Mouse (Mus musculus) urinary bladder, adult 2 months (tissue): Measurements from ENCODE around the gene Oas1a. TPM values are rescaled to one million over a fixed set of nuclear protein-coding genes. Genes with fewer than 3 reads are reported as not detected.
"Not testable (repeated sequence)": the region's sequence is repeated elsewhere in the genome, so short reads cannot be mapped to it uniquely, and the experiment has no call there.

Experiments
- DNase-seq: peaks from one replicate; pipeline ENCODE4 v3.0.0; 2022; ENCODE audit warnings: low spot score
- polyA plus RNA-seq: library from polyadenylated mRNA; depleted of rRNA; stranded (reverse); fragments of >200 nt; gene quantifications from 2 replicates; pipeline ENCODE4 v1.2.3, GENCODE M21; 2012

Gene Oas1a
- polyA plus RNA-seq, 1 experiment, result 5.7 TPM

DNA sequence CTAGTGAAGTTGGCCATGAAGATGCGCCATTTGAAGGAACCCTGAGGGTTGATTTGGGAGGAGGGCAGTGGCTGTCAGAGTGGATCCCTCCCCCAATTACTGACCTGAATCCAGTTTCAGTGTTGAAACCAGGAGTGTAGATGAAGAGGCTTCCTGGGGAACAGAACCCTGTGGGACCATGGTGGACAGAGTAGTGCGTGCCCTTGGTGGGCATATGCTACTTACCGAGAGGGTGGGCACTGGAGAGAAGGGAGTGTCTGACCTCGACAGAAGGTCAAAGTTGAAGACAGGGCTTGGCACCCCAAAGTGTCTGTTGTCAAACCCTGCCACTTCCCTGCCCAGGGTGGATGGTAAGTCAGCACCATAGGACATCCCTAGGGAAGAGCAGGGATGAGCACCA lies 13.5 kb downstream of the Oas1a start:
- not testable (repeated sequence) for DNase-seq

DNA sequence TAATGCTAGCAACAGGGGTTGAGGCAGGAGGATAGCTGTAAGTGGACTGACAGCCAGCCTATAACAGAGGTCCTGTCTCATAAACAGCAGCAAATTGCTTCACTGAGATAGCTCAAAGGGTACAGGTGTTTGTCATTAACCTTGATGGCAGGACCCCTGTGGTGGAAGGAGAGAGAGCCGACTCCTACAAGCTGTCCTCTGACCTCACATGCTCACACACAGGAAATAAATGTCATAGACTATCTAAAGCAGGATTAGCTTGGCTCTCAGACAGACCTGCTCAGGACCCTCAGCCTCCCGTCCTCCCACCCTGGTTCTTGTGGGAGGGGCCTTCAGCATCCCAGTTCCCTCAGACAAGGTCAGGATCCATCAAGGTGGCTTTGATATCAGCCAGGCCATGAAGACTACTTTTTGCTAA lies 15.1 kb downstream of the Oas1a start:
- DNase-seq, result no peak

DNA sequence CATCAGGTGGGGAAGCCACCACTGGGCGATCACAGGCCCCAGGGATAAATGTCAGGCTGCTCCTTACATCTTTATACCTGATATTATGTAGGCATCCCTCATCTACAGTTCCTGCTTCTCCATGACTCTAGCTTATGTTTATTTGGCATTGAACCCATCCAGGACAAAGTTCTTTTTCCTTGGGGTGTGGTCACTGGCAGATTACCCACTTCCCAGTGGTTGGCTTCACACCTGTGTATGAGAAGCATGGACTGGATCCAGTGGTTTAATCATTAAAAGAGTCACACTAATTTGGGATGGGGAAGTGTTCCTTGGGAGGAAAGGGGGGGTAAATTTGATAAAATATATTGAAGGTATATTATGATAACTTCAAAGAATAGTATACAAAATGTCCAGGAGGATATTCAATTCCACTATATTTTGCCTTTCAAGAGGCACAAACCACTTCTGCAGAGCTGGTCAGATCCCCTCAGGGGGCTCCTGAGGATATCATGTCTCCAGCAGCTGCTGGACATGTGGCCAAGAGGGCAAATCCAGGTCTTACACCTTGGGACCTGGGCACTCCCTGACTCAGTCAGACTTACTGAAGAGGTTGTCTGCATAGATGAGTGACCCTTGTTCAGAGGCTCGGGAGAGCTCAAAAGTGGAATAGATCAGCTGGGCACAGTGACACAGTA lies 15.6 kb downstream of the Oas1a start:
- not testable (repeated sequence) for DNase-seq

DNA sequence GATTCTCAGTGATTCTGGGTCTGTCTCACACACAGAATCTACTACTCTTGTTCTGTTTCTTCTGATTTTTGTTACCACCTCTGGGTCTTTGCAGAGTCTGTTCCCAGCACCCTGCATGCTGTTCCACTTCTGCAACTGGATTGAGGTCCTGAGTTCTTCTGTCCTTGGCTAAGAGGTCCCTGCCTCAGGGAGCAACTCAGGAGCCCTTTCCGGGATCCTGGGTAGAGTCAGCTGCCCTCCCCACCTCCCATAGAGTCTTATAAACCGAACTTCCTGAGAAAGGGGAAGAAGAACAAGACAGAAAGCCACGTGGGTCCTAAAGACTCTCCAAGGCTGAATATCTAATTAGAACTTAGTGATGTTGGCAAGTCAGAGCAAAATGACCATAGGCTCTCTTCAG lies 16.3 kb downstream of the Oas1a start:
- no peak for DNase-seq

DNA sequence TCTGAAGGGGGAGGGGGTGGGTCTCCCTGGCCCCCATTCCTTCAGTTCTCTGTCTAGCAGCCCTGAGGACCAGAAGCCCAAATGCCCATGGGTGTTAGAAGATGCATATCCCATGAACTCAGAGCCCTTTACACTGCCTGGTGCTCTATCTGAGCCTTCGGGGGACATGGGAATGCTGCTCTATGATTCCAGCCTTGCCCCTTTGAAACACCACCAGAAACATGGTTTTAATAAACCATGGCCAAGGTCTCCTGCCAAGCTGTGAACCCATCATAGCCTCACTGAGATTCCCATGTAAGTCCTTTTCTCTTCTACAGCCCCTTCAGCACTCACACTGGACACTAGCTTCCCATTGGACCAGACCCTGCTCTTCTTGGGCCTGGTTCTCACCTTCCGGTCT lies 17.3 kb downstream of the Oas1a start:
- no peak for DNase-seq

DNA sequence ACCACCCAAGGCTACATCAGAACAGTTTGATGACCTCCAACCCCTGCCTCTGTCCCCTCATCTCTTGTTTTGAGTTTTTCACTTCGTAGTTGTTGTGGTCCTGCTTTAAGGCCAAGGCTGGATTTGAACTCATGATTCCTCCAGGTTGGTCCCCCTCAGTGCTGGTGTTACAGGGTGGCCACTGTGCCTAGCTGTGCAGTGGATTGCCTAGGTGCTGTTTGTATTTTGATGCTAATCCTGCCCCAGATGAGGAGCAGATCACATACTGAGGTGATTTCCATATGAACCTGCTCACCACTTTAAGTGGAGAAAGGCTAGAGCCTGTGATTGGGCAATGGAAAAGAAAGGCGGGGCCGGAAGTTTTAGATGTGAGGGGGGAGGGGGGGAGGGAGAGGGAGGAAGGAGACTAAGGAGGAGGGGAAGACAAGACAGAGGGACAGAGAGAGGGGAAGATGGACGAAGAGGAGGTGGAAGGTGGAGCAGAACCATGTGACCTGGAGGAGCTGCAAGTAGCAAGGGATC lies 19.0 kb downstream of the Oas1a start:
- DNase-seq, result not testable (repeated sequence)

DNA sequence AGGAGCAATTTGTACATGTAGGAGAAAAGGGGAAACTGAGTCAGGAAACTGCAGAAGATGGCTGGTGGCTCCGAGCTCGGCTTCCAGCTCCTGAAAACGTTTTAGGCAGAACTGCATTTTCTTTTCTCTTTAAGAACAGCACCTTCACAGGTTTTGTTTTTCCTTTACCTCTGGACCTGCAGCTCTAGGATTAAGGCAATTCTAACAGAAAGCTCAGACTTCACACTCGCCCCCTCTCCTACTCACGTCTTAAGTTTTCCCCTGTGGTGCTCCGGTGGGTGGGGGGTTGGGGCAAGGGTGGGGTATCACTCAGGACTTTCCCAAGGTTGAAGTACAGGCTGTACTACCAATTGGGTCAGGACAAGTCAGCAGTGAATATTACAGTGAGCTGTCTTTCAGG lies 19.5 kb downstream of the Oas1a start:
- DNase-seq, result no peak

DNA sequence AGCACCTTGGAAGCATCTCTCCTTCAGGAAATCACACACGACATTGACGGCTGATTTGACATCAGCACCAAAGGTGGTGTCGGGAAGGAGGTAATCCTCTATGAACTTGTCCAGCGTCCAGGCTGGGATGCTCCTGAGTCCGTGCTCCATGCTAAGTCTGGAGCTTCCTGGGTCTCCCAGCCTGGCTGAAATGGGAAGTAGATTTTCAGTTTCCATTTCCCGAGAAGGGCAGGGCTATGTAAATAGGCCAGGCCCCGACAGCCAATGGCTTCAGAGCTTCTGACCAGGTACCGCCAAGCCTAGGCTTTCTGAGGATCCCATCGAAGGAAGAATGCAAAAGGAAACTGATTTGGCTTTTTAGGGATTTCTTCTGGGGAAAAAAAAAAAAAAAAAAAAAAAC lies 19.9 kb downstream of the Oas1a start, which contains the start of gene Oas1g:
Gene Oas1g (minus strand): TSS at position 201 of the 400 bp plus-strand sequence.
- not testable (repeated sequence) for DNase-seq

DNA sequence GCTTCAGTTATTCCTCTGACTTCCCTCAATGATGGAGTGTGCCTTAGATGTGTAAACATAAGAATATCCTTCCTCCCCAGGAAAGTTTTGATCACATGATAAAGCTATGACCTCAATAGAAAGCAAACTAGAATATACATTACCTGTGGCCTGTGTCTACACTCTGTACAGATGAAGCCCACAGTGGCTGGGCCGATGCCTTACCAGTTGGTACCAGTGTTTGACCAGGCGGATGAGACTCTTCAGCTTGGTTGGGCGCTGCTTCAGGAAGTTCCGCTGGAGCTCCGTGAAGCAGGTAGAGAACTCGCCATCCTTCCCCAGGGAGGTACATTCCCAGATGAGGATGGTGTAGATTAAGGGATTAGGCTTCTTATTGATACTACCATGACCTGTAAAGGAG lies 25.6 kb downstream of the Oas1a start:
- DNase-seq, result not testable (repeated sequence)

DNA sequence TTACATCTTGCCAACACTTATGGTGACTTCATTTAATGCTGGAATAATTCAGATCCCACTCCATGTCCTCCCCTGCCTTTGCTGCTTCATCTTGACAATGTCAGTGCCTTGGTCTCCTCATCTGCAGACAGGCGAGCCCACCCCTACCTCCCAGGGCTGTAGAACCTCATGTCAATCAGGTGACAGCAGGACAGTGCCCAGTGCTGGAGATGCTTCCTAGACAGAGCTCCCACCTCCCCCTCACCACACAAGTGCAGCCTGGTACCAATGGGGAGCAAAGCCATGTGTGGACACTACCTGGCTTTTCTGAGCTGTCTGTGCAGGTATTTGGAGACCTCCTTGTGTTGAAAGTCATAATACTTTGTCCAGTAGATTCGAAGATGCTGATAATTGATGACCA lies 28.5 kb downstream of the Oas1a start:
- not testable (repeated sequence) for DNase-seq

DNA sequence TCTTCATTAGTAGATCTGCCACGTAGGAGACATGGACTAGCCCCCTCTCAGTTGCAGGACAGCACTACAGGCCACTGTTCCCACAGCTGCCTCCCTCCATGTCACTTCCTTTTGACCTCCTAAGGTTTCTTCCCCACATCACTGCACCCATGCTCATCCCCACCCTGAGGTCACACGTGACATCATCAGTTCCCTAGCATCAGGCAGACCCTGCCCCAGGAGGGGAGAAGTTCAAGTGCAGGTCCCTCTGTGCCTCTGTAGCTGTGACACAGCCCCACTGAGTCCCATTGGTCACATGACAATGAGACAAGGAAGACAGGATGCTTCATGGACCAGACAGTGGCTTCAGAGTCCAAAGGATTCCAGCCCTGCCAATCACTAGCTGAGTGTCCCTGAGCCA lies 29.9 kb downstream of the Oas1a start:
- DNase-seq, result not testable (repeated sequence)

DNA sequence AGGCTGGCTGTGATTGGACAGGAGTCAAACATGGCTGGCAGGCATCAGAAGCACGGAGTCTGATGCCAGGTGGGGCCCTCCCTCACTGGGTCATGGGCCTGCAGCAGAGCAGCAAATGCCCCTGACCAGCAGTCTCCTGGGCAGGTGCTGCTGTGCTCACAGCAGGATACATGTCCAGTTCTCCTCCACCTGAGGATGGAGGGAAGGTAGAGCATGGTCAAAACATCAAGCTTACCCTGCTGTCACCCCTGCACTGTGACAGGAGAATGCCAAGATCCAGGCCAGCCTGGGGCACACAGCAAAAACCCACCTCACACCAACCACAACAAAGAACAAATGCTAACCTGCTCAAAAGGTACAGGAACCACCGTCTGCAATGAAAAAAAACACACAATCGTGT lies 30.5 kb downstream of the Oas1a start:
- DNase-seq, result not testable (repeated sequence)

DNA sequence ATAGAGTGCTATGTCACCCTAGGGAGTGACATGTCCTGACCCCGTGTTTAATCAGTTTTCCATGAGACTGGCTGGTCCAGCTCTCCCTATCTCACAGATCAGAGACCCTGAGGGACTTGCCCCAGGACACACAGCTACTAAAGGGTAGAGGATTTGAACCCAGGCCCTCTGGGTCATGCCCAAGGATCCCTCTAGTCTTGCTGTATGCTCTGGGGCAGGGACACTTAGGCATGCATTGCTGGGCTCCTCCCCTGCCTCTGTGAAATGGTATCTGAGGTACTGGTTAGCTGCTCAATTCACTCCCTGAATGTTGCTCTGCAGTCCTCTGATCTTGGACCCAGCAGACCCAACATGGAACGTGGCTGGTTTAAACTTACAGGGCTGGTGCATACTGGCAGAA lies 35.9 kb downstream of the Oas1a start:
- DNase-seq, result no peak

DNA sequence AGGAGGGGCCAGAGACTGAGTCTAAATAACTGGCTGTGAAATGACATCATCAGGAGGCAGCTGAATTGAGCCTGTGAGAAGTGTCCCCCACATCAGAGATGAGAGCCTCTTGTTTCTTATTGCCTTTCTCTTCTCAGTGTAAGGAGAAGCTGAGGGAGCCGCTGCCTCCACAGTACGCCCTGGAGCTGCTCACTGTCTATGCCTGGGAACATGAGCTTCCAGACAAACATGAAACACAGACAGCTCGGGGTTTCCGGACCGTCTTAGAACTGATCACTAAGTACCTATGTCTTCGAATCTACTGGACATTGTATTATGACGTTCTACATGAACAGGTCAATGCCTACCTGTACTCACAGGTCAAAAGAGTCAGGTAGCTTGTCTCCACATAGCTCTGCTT lies 36.5 kb downstream of the Oas1a start:
- DNase-seq, result no peak

DNA sequence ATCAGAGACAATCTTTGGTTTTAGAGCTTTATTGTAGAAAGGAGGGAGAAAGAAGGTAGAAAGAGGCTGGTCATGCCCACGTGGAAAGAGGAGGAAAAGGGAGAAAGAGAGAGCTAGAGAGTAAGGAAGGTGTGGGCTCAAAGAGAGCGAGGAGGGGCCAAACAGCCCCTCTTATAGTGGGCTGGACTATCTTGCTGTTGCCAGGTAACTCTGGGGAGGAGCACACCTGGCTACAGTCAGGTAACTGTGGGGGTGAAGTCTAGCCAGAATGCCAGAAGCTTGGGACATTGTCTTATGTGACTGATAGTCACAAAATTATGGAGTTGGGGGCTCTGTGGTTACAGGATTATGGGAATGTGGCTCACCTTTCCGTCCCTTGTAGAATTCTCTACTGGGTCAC lies 37.2 kb downstream of the Oas1a start:
- DNase-seq, result no peak

DNA sequence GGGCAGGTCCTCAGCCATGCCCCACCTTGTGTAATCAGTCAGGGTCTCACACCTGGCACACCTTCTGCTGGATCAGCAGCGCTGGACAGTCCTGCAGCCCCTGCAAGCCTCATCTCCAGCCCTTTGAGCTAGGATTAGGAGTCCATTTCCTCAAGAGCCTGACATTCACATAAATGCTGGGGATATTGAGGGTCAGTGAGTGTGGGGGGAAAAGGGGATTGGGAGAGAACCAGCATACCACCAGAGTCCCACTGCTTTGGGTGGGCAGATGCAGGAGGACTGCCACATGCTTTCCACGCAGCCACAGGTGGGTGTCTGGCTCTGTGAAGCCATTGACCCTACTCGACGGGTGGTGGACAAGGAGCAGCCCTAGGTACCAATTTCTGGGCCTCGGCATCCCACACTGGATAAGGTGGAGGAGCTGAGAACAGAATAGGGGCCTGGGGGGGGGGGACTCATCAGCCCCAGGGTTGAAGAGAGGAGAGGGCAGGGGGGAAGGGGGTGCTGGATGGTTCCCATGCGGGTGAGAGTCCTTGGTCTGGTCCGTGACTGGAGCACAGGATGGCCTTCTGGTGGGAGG lies 37.8 kb downstream of the Oas1a start:
- DNase-seq, result no peak

DNA sequence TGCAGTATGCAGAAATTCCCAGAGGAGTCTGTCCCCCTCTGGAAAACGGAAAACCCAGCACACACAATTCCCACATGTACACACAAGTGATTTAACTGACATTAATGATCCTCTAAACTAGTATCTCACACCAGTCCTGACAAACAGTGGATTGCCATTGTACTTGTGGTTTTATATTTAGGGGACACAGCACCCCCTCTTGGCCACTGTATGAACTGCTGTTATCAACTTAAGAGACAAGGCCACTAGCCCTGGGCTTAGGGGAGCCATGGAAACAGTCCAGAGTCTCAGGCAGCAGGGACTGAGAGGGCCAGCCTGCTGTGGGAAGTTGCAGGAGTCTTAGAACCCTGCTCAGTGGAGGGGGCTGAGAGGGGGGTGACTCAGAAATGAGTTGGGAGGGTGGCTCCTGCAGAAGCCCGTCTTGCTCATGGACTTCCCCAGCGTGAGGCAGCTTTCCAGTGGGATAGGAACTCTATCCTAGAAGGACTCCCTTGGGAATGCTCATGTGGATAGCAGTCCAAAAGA lies 41.9 kb downstream of the Oas1a start:
- DNase-seq, result no peak

DNA sequence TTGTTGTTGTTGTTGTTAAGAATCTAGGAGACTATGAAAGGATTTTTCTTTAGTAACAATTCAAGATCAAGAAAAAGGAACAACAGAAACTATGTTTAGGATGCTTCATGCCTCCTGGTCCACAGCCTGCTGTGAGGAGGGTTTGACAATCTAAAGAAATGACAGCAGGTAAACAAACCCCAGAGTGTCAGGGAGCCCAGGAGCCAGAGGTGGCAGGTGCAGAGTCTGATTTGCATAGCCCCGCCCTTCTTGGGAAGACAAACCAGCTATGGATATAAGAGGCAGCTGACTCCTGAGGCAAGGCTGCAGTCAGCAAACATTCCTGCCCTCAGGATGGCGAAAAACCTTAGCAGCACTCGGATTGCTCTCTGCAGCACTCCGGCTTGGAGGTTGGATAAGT lies 46.2 kb downstream of the Oas1a start, which contains the start of gene Oas1h:
Gene Oas1h (plus strand): TSS at position 301 of the 400 bp plus-strand sequence.
- DNase-seq, result no peak

DNA sequence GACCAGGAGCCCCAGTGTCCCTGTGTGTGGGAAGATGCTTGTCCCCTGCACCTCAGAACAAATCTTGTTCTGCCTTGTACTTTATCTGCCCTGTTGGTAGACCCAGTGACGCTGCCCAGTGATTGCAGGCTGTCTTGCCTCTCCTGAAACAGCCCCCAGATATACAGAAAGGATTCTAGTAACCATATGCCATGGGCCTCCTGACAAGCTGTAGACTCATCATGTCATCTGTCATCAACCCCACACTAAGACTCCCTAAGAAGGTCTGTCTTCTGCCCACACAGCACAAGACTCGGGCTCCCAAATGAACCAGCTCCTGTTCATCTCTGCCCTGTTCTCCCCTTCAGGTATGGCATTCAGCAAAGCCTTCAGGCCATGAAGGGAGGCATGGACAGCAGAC lies 48.1 kb downstream of the Oas1a start:
- no peak for DNase-seq

DNA sequence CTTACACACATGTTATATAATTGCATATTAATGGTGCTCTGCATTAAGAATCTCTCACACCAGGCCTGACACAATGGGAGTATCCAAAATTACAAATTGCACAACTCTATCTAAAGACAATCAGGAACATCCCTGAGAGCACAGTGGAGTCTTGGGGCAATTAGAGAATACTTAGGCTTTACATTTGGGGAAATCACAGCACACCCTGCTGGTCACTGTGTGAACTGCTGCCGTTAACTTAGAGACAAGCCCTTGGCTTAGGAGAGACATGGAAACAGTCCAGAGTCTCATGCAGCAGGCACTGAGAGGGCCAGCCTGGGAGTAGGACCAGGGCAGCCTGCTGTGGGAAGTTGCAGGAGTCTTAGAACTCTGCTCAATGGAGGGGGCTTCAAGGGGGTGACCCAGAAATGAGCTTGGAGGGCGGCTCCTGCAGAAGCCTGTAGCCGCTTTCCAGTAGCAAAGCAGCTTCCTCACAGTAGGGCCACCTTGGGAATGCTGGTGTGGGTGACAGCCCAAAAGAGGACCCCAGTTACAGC lies 57.7 kb downstream of the Oas1a start:
- DNase-seq, result no peak

DNA sequence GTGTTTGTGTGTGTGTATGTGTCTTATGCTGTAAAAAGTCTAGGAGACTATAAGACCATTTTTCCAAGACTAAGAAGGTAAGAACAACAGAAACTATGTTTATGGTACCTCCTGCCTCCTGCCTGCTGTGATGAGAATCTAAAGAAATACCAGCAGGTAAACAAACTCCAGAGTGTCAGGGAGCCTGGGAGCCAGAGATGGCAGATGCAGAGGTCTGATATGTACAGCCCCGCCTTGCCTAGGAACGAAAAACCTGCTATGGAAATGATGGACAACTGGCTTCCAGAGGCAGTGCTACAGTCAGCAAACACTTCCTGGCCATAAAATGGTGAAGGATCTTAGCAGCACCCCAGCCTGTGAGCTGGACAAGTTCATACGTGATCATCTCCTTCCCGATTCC lies 60.3 kb downstream of the Oas1a start, which contains the start of gene Oas1f:
Gene Oas1f (plus strand): TSS at position 301 of the 400 bp plus-strand sequence.
- no peak for DNase-seq
